Mouse (Mus musculus) intestine, postnatal 0 days (tissue): ENCODE measurements around the gene Gm2a. TPM values are rescaled to one million over a fixed set of nuclear protein-coding genes. Genes with fewer than 3 reads are reported as not detected.
"Not testable (repeated sequence)": the region's sequence is repeated elsewhere in the genome, so short reads cannot be mapped to it uniquely, and the experiment has no call there.

Source experiments
- ATAC-seq: fragments of 200-750 bp; cut with Nextera tagmentation; 2 replicates; pipeline ENCODE4 v1.8.0; 2017; ENCODE audit warnings: mild to moderate bottlenecking, moderate TSS enrichment, moderate library complexity
- H3K27ac ChIP-seq: fragments of 300-500 bp; sonication (generic); 2 replicates; pipeline ENCODE4 v1.5.1; 2014; ENCODE audit warnings: mild to moderate bottlenecking, low read depth, low read length, moderate library complexity
- H3K27me3 ChIP-seq: fragments of 300-500 bp; sonication (generic); replicated peaks from 2 replicates; pipeline ENCODE4 v1.6.1; 2014; ENCODE audit warnings: low read length, mixed read lengths; ENCODE audit not compliant: control insufficient read depth, insufficient read depth
- H3K36me3 ChIP-seq: fragments of 300-500 bp; sonication (generic); 2 replicates; pipeline ENCODE4 v1.6.1; 2014; ENCODE audit warnings: mild to moderate bottlenecking, moderate library complexity; ENCODE audit not compliant: control insufficient read depth, insufficient read depth
- H3K4me1 ChIP-seq: fragments of 300-500 bp; sonication (generic); replicated peaks from 2 replicates; pipeline ENCODE4 v1.6.1; 2014; ENCODE audit warnings: antibody characterized with exemption, low read length, mixed read lengths; ENCODE audit not compliant: control insufficient read depth, insufficient read depth
- H3K4me2 ChIP-seq: fragments of 300-500 bp; sonication (generic); replicated peaks from 2 replicates; pipeline ENCODE4 v1.6.1; 2014; ENCODE audit warnings: low read depth, mild to moderate bottlenecking, moderate library complexity
- H3K4me3 ChIP-seq: fragments of 300-500 bp; sonication (generic); 2 replicates; pipeline ENCODE4 v1.5.1; 2014; ENCODE audit warnings: low read depth, low read length
- H3K9ac ChIP-seq: fragments of 300-500 bp; sonication (generic); 2 replicates; pipeline ENCODE4 v1.6.1; 2014; ENCODE audit warnings: mild to moderate bottlenecking, low read depth, low read length
- H3K9me3 ChIP-seq: fragments of 300-500 bp; sonication (generic); 2 replicates; pipeline ENCODE4 v1.6.1; 2016; ENCODE audit warnings: mixed run types; ENCODE audit not compliant: control insufficient read depth
- CTCF ChIP-seq: sonication (generic); IDR thresholded peaks from 2 replicates; pipeline ENCODE4 v1.5.1; 2016; ENCODE audit warnings: low read depth, mild to moderate bottlenecking, control low read depth, antibody characterized with exemption, moderate library complexity
- WGBS: fragments of 180-500 bp; shearing (Covaris S2); extraction: QIAGEN DNeasy Blood & Tissue Kit; methylation state at CpG from one replicate; pipeline ENCODE4 v1.1.7; 2014; 5-methylcytosine and 5-hydroxymethylcytosine counted together
- polyA plus RNA-seq: library from polyadenylated mRNA; unstranded; fragments of >200 nt; fragmentation: Nextera tagmentation; extraction: Ambion mirVana; gene quantifications from 2 replicates; pipeline ENCODE4 v1.2.1, GENCODE M21; 2015

Gm2a gene
- polyA plus RNA-seq, 1 experiment from 2014 or later, result 15.4 TPM

DNA sequence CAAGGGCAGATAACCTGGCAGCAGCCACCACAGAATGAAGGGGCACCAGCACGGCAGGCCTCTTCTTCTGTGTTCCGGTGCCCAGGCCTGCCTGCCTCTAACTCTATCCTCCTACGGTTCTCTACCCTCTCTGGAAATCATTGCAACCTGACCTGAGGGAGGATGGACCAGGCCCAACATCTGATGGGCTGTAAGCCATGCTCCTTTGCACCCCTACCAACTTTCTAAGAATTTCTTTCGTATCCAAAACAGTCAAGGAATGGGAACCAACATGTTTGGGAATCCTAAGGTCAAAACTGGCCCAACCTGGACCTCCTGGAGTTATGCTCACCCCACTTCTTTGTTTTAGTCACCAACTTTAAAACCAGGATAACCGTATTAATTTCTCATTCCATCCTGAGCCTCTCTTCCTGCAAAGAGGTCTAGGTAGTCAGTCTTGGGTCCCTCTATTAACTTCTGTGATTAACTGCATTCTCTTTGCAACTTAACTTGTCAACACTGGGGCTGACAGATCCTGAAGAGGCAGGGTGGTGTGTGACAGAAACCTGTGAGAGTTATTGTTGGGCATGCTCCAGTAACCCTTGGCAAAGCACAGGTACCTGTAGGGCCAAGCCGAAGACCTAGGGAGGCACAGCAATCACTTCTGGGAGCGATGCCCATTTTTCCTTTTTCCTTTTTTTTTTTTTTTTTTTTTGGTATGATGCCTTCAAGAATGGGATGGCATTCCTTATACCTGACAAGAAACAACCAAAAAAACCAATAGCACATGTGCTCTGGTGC, 11.8 kb downstream of the Gm2a start:
- ATAC-seq, result no peak
- Histone ChIP-seq H3K27me3 (no peaks in the 10 kb centered on the region), H3K4me1 (no peaks in the 10 kb centered on the region), H3K27ac (no peak overlapping the region), H3K9me3 (no peaks in the 10 kb centered on the region), H3K9ac (no peak overlapping the region), H3K36me3 (no peaks in the 10 kb centered on the region), H3K4me3 (no peak overlapping the region), H3K4me2 (no peak overlapping the region)
- no peak for TF ChIP-seq CTCF
- 92% methylated on average over 7 of the region's 7 CpGs for whole genome bisulfite sequencing

DNA sequence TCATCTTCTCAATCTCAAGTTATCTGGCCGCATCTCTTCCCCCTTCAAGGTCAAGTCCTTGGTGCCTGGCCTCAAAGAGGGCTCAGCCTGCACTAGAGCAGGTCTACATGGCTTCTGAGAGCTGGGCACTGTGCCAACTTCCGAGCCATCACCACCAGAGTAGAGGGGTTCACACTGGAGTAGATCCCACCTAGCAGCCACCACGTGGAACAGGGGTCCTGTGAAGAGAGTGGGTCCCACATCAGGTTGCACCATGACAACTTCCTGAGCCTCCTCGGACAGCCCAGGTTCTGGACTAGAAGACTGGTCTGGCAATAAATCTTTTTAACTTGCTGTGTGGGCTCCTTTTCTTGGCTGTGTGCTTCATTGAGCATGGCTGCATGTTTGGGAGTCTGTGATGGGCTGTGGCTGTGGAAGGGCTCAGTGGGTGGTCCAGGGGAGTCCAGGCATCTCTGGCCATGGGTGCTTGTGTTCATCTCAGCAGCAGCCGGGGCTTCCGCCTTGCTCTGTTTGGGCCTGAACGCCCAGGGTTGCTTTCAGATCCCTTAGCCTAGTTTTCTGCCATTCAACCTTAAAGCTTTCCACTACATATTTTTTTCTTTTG, 12.8 kb downstream of the Gm2a start:
- H3K9ac ChIP-seq, result no peak overlapping the region
- no peak overlapping the region for H3K4me3 ChIP-seq
- H3K27me3 ChIP-seq, result no peaks in the 10 kb centered on the region
- WGBS, result 51% methylated on average over 7 of the region's 7 CpGs
- H3K4me1 ChIP-seq, result no peaks in the 10 kb centered on the region
- no peak for TF ChIP-seq CTCF
- no peak overlapping the region for H3K4me2 ChIP-seq
- no peak for ATAC-seq
- no peaks in the 10 kb centered on the region for H3K36me3 ChIP-seq
- H3K27ac ChIP-seq, result no peak overlapping the region
- H3K9me3 ChIP-seq, result no peaks in the 10 kb centered on the region

- H3K36me3 ChIP-seq, result no peaks in the 10 kb centered on the region
- H3K9ac ChIP-seq, result no peak overlapping the region
- TF ChIP-seq CTCF, result no peak
- no peak overlapping the region for H3K4me2 ChIP-seq
- no peaks in the 10 kb centered on the region for H3K9me3 ChIP-seq
- H3K27ac ChIP-seq, result no peak overlapping the region
- no peak for ATAC-seq
- no peaks in the 10 kb centered on the region for H3K4me1 ChIP-seq
- H3K27me3 ChIP-seq, result no peaks in the 10 kb centered on the region
- WGBS, result 43% methylated on average over 7 of the region's 7 CpGs
- no peak overlapping the region for H3K4me3 ChIP-seq
Measured at GRCm38 (mm10) chr11:55113209-55113860, 15.4 kb downstream of the Gm2a start.

DNA sequence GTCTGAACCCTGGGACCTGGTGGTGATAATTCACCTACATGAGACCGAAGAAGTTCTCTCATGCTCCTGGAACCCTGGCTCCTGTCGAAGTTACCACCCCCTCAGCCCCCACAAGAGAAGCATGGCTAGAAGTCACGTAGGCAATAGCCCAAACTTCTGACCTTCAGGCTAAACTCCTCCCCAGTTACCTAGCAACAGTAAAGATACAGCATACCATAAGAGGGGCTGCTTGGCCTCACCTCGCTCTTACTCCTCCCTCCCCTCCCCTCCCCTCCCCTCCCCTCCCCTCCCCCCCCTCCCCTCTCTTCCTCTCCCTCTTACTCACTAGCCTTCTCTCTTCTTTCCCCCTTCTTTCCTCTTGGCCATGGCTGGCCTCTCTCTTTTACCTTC, 15.9 kb downstream of the Gm2a start:
- H3K9me3 ChIP-seq, H3K27me3 ChIP-seq, H3K36me3 ChIP-seq, H3K9ac ChIP-seq, H3K4me1 ChIP-seq, H3K4me2 ChIP-seq, H3K4me3 ChIP-seq, H3K27ac ChIP-seq, ATAC-seq: not testable (repeated sequence)
- WGBS, result 24% methylated on average over 4 of the region's 4 CpGs

DNA sequence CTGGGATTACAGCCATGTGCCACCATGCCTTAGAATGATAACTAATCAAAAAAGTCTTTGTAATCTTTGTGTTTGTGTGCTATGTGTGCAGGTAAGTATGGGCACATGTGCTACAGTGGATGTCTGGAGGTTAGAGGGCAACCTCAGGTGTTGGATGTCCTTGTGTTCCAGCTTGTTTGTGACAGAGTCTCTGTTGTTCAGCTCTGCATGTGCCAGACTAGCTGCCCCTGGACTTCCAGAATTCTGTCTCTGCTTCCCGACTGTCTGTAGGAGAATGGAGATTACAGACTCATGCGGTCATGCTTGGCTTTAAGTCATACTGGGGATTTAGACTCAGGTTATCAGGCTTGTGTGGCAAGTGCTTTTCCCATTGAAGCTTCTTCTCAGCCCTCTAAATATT, 16.4 kb downstream of the Gm2a start:
- Histone ChIP-seq H3K27me3 (no peaks in the 10 kb centered on the region), H3K4me1 (no peaks in the 10 kb centered on the region), H3K36me3 (no peaks in the 10 kb centered on the region), H3K4me3 (no peak overlapping the region), H3K9ac (no peak overlapping the region), H3K9me3 (no peaks in the 10 kb centered on the region), H3K27ac (no peak overlapping the region), H3K4me2 (no peak overlapping the region)
- no peak for TF ChIP-seq CTCF
- WGBS, result 83% methylated on average over 2 of the region's 2 CpGs
- no peak for ATAC-seq

DNA sequence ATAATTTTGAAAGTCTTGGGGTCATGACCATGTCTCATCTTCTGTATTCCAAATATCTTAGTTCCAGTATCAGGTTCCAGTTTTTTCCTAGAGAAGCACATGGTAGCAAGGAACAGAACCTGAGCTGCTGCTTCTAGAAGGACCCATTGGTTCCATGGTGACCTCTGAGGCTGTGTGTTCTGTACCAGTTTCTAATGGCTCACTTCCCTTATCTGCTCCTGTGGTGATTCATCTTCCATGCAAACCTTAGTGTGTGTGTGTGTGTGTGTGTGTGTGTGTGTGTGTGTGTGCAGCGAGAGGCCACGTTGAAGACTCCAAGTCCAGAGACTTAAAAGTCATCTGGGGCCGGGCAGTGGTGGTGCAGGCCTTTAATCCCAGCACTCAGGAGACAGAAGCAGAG, 18.1 kb downstream of the Gm2a start:
- WGBS, result 72% methylated on average over 3 of the region's 3 CpGs
- H3K9me3 ChIP-seq, result peaks cover 4% of the 10 kb centered on the region; the same call in 1 of the 2 replicates
- H3K4me3 ChIP-seq, result no peak overlapping the region
- no peak overlapping the region for H3K4me2 ChIP-seq
- no peaks in the 10 kb centered on the region for H3K36me3 ChIP-seq
- H3K4me1 ChIP-seq, result no peaks in the 10 kb centered on the region
- no peak for ATAC-seq
- no peak overlapping the region for H3K9ac ChIP-seq
- H3K27ac ChIP-seq, result no peak overlapping the region
- TF ChIP-seq CTCF, result no peak
- no peaks in the 10 kb centered on the region for H3K27me3 ChIP-seq
